Mouse (Mus musculus) ES-E14 (cell line): Measurements from ENCODE around the gene Spns3. TPM values are rescaled to one million over a fixed set of nuclear protein-coding genes. Genes with fewer than 3 reads are reported as not detected.
A peak's percentile ranks its signal among the peaks of the same experiment; 100 is the strongest.

Source experiments
- DNase-seq: peaks from one replicate; pipeline ENCODE4 v3.0.0-alpha.2; 2013; ENCODE audit warnings: low read depth, low spot score
- H3K27ac ChIP-seq: 2 replicates; pipeline ENCODE4 v1.5.1; 2012; ENCODE audit warnings: low read depth, mild to moderate bottlenecking, low read length, moderate library complexity, mixed read lengths; ENCODE audit not compliant: poor library complexity, insufficient read depth, severe bottlenecking
- H3K36me3 ChIP-seq: 2 replicates; pipeline ENCODE4 v1.6.1; 2012; ENCODE audit warnings: mild to moderate bottlenecking, low read length, moderate library complexity, mixed read lengths; ENCODE audit not compliant: control insufficient read depth, poor library complexity, insufficient read depth, severe bottlenecking
- H3K4me1 ChIP-seq, 2 experiments: fragments of 150-350 bp in 1 of 2; sonication (generic) in 1 of 2; 2 replicates each; pipeline ENCODE4 v1.6.1; 2012; ENCODE audit warnings: low read length in 2 of 2, mild to moderate bottlenecking in 1 of 2, mixed read lengths in 1 of 2; ENCODE audit not compliant: control insufficient read depth in 2 of 2, insufficient read depth in 2 of 2, poor library complexity in 1 of 2
- H3K4me3 ChIP-seq, 2 experiments: fragments of 150-350 bp in 1 of 2; sonication (generic) in 1 of 2; 2 replicates each; pipeline ENCODE4 v1.5.1; 2012; ENCODE audit warnings: low read length in 2 of 2, low read depth in 1 of 2, mild to moderate bottlenecking in 1 of 2, mixed read lengths in 1 of 2; ENCODE audit not compliant: insufficient read depth in 1 of 2, poor library complexity in 1 of 2, severe bottlenecking in 1 of 2
- H3K9ac ChIP-seq: 2 replicates; pipeline ENCODE4 v1.6.1; 2012; ENCODE audit warnings: low read depth, mild to moderate bottlenecking, low read length, mixed read lengths; ENCODE audit not compliant: poor library complexity, insufficient read depth, severe bottlenecking
- H3K9me3 ChIP-seq: fragments of 150-350 bp; sonication (generic); 2 replicates; pipeline ENCODE4 v1.6.1; 2012; ENCODE audit warnings: low read depth, mild to moderate bottlenecking, low read length; ENCODE audit not compliant: control insufficient read depth, insufficient read depth
- CHD2 ChIP-seq: IDR thresholded peaks from 2 replicates; pipeline ENCODE4 v1.6.1; 2014; ENCODE audit warnings: mild to moderate bottlenecking, low read depth, low read length, inconsistent platforms
- HCFC1 ChIP-seq: IDR thresholded peaks from 2 replicates; pipeline ENCODE4 v1.6.1; 2012; ENCODE audit warnings: low read length, inconsistent platforms, borderline replicate concordance; ENCODE audit not compliant: insufficient read depth
- MAFK ChIP-seq: IDR thresholded peaks from 2 replicates; pipeline ENCODE4 v1.6.1; 2014; ENCODE audit warnings: mild to moderate bottlenecking, low read depth, low read length, inconsistent platforms; ENCODE audit not compliant: insufficient read depth
- ZC3H11A ChIP-seq: IDR thresholded peaks from 2 replicates; pipeline ENCODE4 v1.6.1; 2012; ENCODE audit warnings: low read depth, mild to moderate bottlenecking, inconsistent platforms, low read length, borderline replicate concordance
- ZNF384 ChIP-seq: IDR thresholded peaks from 2 replicates; pipeline ENCODE4 v1.6.1; 2012; ENCODE audit warnings: low read depth, low read length, inconsistent platforms
- in situ Hi-C, 2 experiments: fragments of 600-800 bp; cut with MboI; formaldehyde crosslinking; loops; one replicate each; pipeline ENCODE4 v1.15.1; 2025; ENCODE audit warnings: low sequenced_read_pairs in 2 of 2, inconsistent platforms in 1 of 2; ENCODE audit not compliant: unreplicated experiment in 2 of 2
- total RNA-seq: library from RNA; depleted of rRNA; stranded (reverse); fragments of 300-350 nt; gene quantifications from 2 replicates; pipeline ENCODE4 v1.2.3, GENCODE M21; 2012

Spns3 gene
- total RNA-seq, 1 experiment, result 1.9 TPM

DNA sequence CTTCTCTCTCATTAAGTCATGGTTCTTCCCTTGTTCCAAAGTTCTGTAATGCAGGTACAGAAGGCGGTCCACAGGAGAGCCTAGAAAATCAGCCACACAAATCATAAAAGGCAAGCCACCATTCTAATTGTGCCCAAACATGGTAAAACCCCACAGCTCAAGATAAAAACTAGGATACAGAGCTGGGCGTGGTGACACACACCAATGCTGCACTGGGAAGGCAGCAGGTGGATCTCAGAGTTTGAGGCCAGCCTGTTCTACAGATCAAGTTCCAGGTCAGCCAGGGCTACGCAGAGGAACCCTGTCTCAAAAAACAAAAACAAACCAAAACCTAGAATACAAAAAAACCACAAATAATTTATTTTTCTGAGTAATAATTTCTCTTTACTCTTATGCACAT, 36.3 kb upstream of the Spns3 start:
- no peak for DNase-seq
- Histone ChIP-seq H3K27ac (no peak overlapping the region), H3K4me1 (peaks cover 2 to 9% of the 10 kb centered on the region in 2 experiments; a peak in 2 of 4 replicates), H3K9ac (no peak overlapping the region), H3K4me3 (peak overlapping the region; percentile 30 to 56), H3K36me3 (no peaks in the 10 kb centered on the region), H3K9me3 (no peaks in the 10 kb centered on the region)
- in situ Hi-C loops, result no loop called here
- TF ChIP-seq HCFC1 (no peak), ZC3H11A (no peak), CHD2 (no peak), MAFK (no peak), ZNF384 (no peak)

DNA sequence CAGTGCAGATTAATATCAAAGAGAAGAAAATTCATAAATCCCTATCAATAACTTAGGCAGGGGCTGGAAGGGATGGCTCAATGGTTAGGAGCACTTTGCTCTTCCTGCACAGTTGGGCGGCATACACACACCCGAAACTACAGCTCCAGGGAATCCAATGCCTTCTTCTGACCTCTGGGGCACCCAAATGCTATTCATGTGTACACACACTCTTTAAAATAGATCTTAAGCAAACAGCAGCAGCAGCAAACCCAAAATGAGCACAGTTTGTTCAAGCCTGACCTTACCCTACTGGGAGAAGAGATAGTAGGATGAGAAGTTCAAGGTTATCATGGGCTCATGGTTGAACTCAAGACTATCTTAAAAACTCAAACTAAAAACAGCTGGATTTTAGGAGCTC, 32.8 kb upstream of the Spns3 start:
- H3K9ac ChIP-seq, result no peak overlapping the region
- no peak overlapping the region for H3K27ac ChIP-seq
- DNase-seq, result no peak
- TF ChIP-seq CHD2 (no peak), MAFK (no peak), ZC3H11A (no peak), ZNF384 (no peak), HCFC1 (no peak)
- H3K36me3 ChIP-seq, result no peaks in the 10 kb centered on the region
- no peak overlapping the region for H3K4me3 ChIP-seq
- in situ Hi-C loops, result no loop called here
- H3K4me1 ChIP-seq, result peaks cover 2 to 10% of the 10 kb centered on the region in 2 experiments; a peak in 2 of 4 replicates
- no peaks in the 10 kb centered on the region for H3K9me3 ChIP-seq

DNA sequence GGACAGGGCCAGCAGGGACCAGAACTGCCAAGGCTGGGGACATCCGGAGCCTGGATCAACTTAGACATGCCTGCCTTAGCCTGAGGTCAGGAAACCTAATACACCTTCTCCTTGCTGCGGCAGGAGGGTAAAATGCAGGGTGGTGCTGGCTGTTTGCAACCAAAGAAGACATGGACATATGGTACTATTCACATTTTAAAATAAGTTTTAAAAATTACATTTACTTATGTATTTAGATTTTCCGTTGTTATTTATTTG, 32.1 kb upstream of the Spns3 start:
- Histone ChIP-seq H3K4me3 (no peak overlapping the region), H3K36me3 (no peaks in the 10 kb centered on the region), H3K9ac (no peak overlapping the region), H3K4me1 (peaks cover 3 to 12% of the 10 kb centered on the region in 2 experiments; a peak in 2 of 4 replicates), H3K9me3 (no peaks in the 10 kb centered on the region), H3K27ac (no peak overlapping the region; the same call in 1 of the 2 replicates)
- TF ChIP-seq CHD2, result no peak
- TF ChIP-seq MAFK, result no peak
- no peak for TF ChIP-seq HCFC1
- TF ChIP-seq ZC3H11A, result no peak
- TF ChIP-seq ZNF384, result no peak
- no peak for DNase-seq
- in situ Hi-C loops, result no loop called here

DNA sequence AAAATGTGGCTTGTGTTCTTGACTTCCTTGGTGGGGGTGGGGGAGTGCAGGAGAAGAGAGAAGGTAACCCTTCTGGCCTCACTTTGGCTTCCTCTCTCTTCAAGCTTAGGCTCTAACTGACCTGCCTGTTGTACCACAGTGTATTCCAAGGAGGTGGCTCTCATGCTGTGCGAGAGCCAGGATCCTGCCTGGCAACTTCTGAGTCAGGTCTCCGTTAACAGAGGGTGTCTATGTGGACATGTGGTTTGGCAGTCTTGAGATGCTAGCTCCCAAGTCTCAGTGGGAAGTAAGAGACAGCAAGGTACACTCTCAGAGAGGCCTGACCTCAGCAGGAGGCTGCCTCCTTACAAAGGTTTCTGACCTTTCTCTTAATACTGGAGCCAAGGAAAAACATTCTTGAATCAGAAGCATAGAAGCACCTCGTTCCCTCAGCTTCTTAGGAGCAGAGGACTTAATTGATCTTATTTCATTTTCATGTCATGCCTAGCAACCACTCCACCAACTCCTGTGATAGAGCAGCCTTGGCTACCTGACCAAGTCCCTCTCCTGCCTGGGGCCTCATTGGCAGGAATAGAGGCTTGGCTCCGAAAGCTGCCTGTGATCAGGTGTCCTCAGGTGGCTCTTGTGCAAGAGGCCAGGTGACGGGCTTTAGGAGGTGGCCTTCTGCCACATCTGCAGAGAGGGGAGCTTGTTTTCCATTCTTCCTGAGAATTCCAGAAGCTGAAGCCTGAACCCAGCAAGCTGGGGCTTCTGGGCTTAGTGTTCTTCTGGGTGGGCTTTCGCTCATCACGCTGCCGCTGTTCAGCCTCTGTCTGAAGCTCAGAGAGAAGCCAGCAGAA, 31.5 kb upstream of the Spns3 start:
- Histone ChIP-seq H3K4me1 (peaks cover 4 to 13% of the 10 kb centered on the region in 2 experiments; a peak in 2 of 4 replicates), H3K27ac (no peak overlapping the region; the same call in 1 of the 2 replicates), H3K9me3 (no peaks in the 10 kb centered on the region), H3K4me3 (no peak overlapping the region), H3K9ac (no peak overlapping the region), H3K36me3 (no peaks in the 10 kb centered on the region)
- TF ChIP-seq ZNF384 (no peak), ZC3H11A (no peak), HCFC1 (no peak), CHD2 (no peak), MAFK (no peak)
- in situ Hi-C loops, result no loop called here
- no peak for DNase-seq
